Mouse (Mus musculus): ENCODE results near the gene Pbx2. TPM values are rescaled to one million over a fixed set of nuclear protein-coding genes. Genes with fewer than 3 reads are reported as not detected.

Gene Pbx2
- polyA plus RNA-seq, 1 experiment, result 88.3 TPM

GRCm38 (mm10) chr17:34587423-34587811 is 3.6 kb upstream of the Pbx2 start:
- 1% methylated on average over 50 of the region's 50 CpGs for whole genome bisulfite sequencing
- Histone ChIP-seq H3K4me3 (replicated peaks; ENCODE audit: extremely low read depth, low read depth, low read length) (peak overlapping the region; percentile 78), H3K4me1 (ENCODE audit: control insufficient read depth, insufficient read depth, low read length) (peaks cover 19% of the 10 kb centered on the region)
- TF ChIP-seq POLR2A (IDR thresholded peaks at IDR 0.05; ENCODE audit: borderline replicate concordance, extremely low read depth, low read depth, low read length) (peak; percentile 92), CTCF (IDR thresholded peaks at IDR 0.05; ENCODE audit: insufficient read depth, low read length) (no peak)
- peak; percentile 97 for DNase-seq

- TF ChIP-seq CTCF (IDR thresholded peaks at IDR 0.05; ENCODE audit: insufficient read depth, low read length), result no peak
- no peak for TF ChIP-seq POLR2A (IDR thresholded peaks at IDR 0.05; ENCODE audit: borderline replicate concordance, extremely low read depth, low read depth, low read length)
- WGBS, result under 1% methylated on average over 19 of the region's 19 CpGs
- peak overlapping the region; percentile 77 for H3K4me3 ChIP-seq (replicated peaks; ENCODE audit: extremely low read depth, low read depth, low read length)
- DNase-seq, result no peak
- H3K4me1 ChIP-seq (ENCODE audit: control insufficient read depth, insufficient read depth, low read length), result peaks cover 19% of the 10 kb centered on the region
Measured at GRCm38 (mm10) chr17:34587814-34588213, 3.3 kb upstream of the Pbx2 start.

- Histone ChIP-seq H3K4me1 (ENCODE audit: control insufficient read depth, insufficient read depth, low read length) (peaks cover 19% of the 10 kb centered on the region), H3K4me3 (replicated peaks; ENCODE audit: extremely low read depth, low read depth, low read length) (no peak overlapping the region)
- DNase-seq, result no peak
- 63% methylated on average over 3 of the region's 3 CpGs for WGBS
- TF ChIP-seq CTCF (IDR thresholded peaks at IDR 0.05; ENCODE audit: insufficient read depth, low read length), result no peak
- TF ChIP-seq POLR2A (IDR thresholded peaks at IDR 0.05; ENCODE audit: borderline replicate concordance, extremely low read depth, low read depth, low read length), result peak; percentile 26; the same call in 1 of the 2 replicates
Measured at GRCm38 (mm10) chr17:34588767-34589166, 2.3 kb upstream of the Pbx2 start.

- 33% methylated on average over 7 of the region's 7 CpGs for WGBS
- DNase-seq, result no peak
- TF ChIP-seq CTCF (IDR thresholded peaks at IDR 0.05; ENCODE audit: insufficient read depth, low read length) (no peak), POLR2A (IDR thresholded peaks at IDR 0.05; ENCODE audit: borderline replicate concordance, extremely low read depth, low read depth, low read length) (no peak)
- H3K4me3 ChIP-seq (replicated peaks; ENCODE audit: extremely low read depth, low read depth, low read length), result peak overlapping the region; percentile 42
- H3K4me1 ChIP-seq (ENCODE audit: control insufficient read depth, insufficient read depth, low read length), result peaks cover 19% of the 10 kb centered on the region
Measured at GRCm38 (mm10) chr17:34589206-34589605, 1.9 kb upstream of the Pbx2 start.

- Histone ChIP-seq H3K4me1 (ENCODE audit: control insufficient read depth, insufficient read depth, low read length) (peaks cover 19% of the 10 kb centered on the region), H3K4me3 (replicated peaks; ENCODE audit: extremely low read depth, low read depth, low read length) (peak within 1 kb of the TSS; percentile 56)
- WGBS, result 10% methylated on average over 7 of the region's 7 CpGs
- TF ChIP-seq CTCF (IDR thresholded peaks at IDR 0.05; ENCODE audit: insufficient read depth, low read length), result no peak
- peak; percentile 73; the same call in 1 of the 2 replicates for TF ChIP-seq POLR2A (IDR thresholded peaks at IDR 0.05; ENCODE audit: borderline replicate concordance, extremely low read depth, low read depth, low read length)
- peak; percentile 46 for DNase-seq
Measured at GRCm38 (mm10) chr17:34589681-34590101, 1.4 kb upstream of the Pbx2 start, which contains the start of gene Gpsm3. Gpsm3 (plus strand) TSS chr17:34589806.

- 60% methylated on average over 15 of the region's 15 CpGs for WGBS
- DNase-seq, result no peak
Measured at GRCm38 (mm10) chr17:34590154-34590987, 695 bp upstream of the Pbx2 start.

GRCm38 (mm10) chr17:34591994-34592375 is 919 bp downstream of the Pbx2 start:
- peak; percentile 82 for DNase-seq
- TF ChIP-seq POLR2A (IDR thresholded peaks at IDR 0.05; ENCODE audit: borderline replicate concordance, extremely low read depth, low read depth, low read length) (peak; percentile 89; the same call in 1 of the 2 replicates), CTCF (IDR thresholded peaks at IDR 0.05; ENCODE audit: insufficient read depth, low read length) (no peak)
- 1% methylated on average over 25 of the region's 35 CpGs for WGBS
- Histone ChIP-seq H3K4me1 (ENCODE audit: control insufficient read depth, insufficient read depth, low read length) (peaks cover 11% of the 10 kb centered on the region), H3K4me3 (replicated peaks; ENCODE audit: extremely low read depth, low read depth, low read length) (peak overlapping the region; percentile 61)

More at GRCm38 (mm10) chr17:34590154-34590987, 695 bp upstream of the Pbx2 start:
- TF ChIP-seq POLR2A (IDR thresholded peaks at IDR 0.05; ENCODE audit: borderline replicate concordance, extremely low read depth, low read depth, low read length) (no peak), CTCF (IDR thresholded peaks at IDR 0.05; ENCODE audit: insufficient read depth, low read length) (no peak)
- H3K4me1 ChIP-seq (ENCODE audit: control insufficient read depth, insufficient read depth, low read length), result peaks cover 19% of the 10 kb centered on the region
- H3K4me3 ChIP-seq (replicated peaks; ENCODE audit: extremely low read depth, low read depth, low read length), result peak overlapping the region; percentile 55

- 1% methylated on average over 32 of the region's 32 CpGs for WGBS
- Histone ChIP-seq H3K4me3 (replicated peaks; ENCODE audit: extremely low read depth, low read depth, low read length) (peak overlapping the region; percentile 39), H3K4me1 (ENCODE audit: control insufficient read depth, insufficient read depth, low read length) (peaks cover 10% of the 10 kb centered on the region)
- TF ChIP-seq CTCF (IDR thresholded peaks at IDR 0.05; ENCODE audit: insufficient read depth, low read length) (no peak), POLR2A (IDR thresholded peaks at IDR 0.05; ENCODE audit: borderline replicate concordance, extremely low read depth, low read depth, low read length) (0 out of 2 replicates have a peak, but pooled peaks have one; percentile 32)
- DNase-seq, result peak; percentile 40
Measured at GRCm38 (mm10) chr17:34592581-34593549, 1.8 kb downstream of the Pbx2 start.

All from lung, adult 2 months (tissue).